Comparison of ENCODE assay signal across 9 mouse cellular contexts in the genomic region with DNA sequence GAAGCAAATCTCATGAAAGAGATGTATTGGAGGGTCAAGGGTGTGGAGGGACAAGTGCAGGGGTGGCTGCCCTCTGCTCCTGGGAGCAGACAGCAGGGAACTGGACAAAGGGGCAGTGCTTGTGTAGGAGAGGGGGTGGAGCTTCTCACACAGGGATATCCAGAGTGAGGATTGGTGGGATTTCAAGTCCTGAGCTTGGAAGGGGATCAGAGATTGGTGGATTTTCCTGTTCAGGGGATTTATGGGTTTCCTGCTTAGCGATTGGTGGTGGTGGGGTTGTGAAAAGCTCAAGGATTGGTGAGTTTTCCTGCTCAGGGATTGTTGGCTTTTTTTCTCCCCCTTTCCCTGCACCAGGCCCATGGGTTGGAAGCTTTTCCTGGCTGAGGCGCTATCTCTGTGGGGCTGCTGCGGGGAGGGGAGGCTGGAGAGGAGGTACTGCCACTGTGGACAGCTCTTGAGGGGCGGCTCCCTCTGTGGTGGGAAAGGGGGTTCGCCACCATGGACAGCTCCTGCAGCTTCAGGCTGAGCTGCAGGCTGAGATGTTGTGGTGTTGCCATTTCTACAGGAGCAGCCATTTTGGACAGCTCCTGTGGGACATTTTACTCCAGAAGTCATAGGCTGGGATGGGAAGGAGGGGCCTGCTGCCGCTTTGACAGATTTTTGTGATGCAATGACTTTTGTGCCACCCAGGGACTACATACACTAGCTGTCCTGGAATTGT. TPM values are rescaled to one million over a fixed set of nuclear protein-coding genes. Genes with fewer than 3 reads are reported as not detected.
DNase-seq lines count a peak whose midpoint lies in the region; ATAC-seq and TF ChIP-seq lines count a peak whose summit lies in the region.
"Had no signal": no experiment of that assay in that cellular context is flagged by ENCODE, and none has a peak within 500 bp of the region (broad histone marks: within the 10 kb centered on the region; RNA-seq: fewer than 3 reads in every experiment).

No protein-coding gene starts in this region.

- no peak overlapping the region for H3K27ac ChIP-seq in lung, embryonic 14.5 days (ENCODE audit: low read depth)
- H3K27ac ChIP-seq in kidney, postnatal 0 days = no peak overlapping the region
- H3K27ac ChIP-seq in midbrain, postnatal 0 days (ENCODE audit: low read depth, low read length) = no peak overlapping the region

- H3K4me1 ChIP-seq in lung, embryonic 14.5 days (ENCODE audit: insufficient read depth) = no peaks in the 10 kb centered on the region
- no peaks in the 10 kb centered on the region for H3K4me1 ChIP-seq in lung, adult 2 months (ENCODE audit: control insufficient read depth, insufficient read depth, low read length)
- no peaks in the 10 kb centered on the region for H3K4me1 ChIP-seq in kidney, postnatal 0 days (replicated peaks; ENCODE audit: insufficient read depth, low read length)
- H3K4me1 ChIP-seq in midbrain, postnatal 0 days (ENCODE audit: insufficient read depth, low read length) = no peaks in the 10 kb centered on the region

- POLR2A ChIA-PET in Patski (lab: Charles Lee) = no interaction called here

- no peaks in the 10 kb centered on the region for H3K36me3 ChIP-seq in lung, embryonic 14.5 days (ENCODE audit: insufficient read depth)
- no peaks in the 10 kb centered on the region for H3K36me3 ChIP-seq in kidney, postnatal 0 days (ENCODE audit: insufficient read depth, low read length)
- H3K36me3 ChIP-seq in midbrain, postnatal 0 days (ENCODE audit: insufficient read depth, low read length) = no peaks in the 10 kb centered on the region

- H3K9ac ChIP-seq in lung, embryonic 14.5 days = no peak overlapping the region
- no peak overlapping the region for H3K9ac ChIP-seq in kidney, postnatal 0 days (ENCODE audit: low read depth, low read length)
- H3K9ac ChIP-seq in midbrain, postnatal 0 days (replicated peaks; ENCODE audit: low read length, poor library complexity, severe bottlenecking) = no peak overlapping the region

- no peak overlapping the region for H3K4me3 ChIP-seq in lung, embryonic 14.5 days (ENCODE audit: low read depth, low read length)
- H3K4me3 ChIP-seq in lung, adult 2 months (replicated peaks; ENCODE audit: extremely low read depth, low read depth, low read length) = no peak overlapping the region
- H3K4me3 ChIP-seq in kidney, postnatal 0 days (replicated peaks; ENCODE audit: low read depth, low read length) = no peak overlapping the region
- no peak overlapping the region for H3K4me3 ChIP-seq in midbrain, postnatal 0 days (ENCODE audit: low read depth, low read length)

- DNase-seq in lung, embryonic 14.5 days = peak; percentile 90
- no peak for DNase-seq in lung, adult 2 months
- peak; percentile 33 for DNase-seq in Patski (ENCODE audit: low read depth, low spot score)
- DNase-seq in embryo, embryonic 10.5 days (ENCODE audit: low spot score) = peak; percentile 71
- DNase-seq in kidney, postnatal 0 days (ENCODE audit: low spot score) = peak; percentile 92
- peak; percentile 13 for DNase-seq in midbrain, postnatal 0 days (ENCODE audit: low spot score)
- DNase-seq in left cerebral cortex, adult 11 months (ENCODE audit: low spot score) = no peak
- DNase-seq in left cerebral cortex, adult 8-10 months (ENCODE audit: low spot score in 2 of 2) = no peak

- TF ChIP-seq POLR2A in lung, adult 2 months (IDR thresholded peaks at IDR 0.05; ENCODE audit: borderline replicate concordance, extremely low read depth, low read depth, low read length) = no peak

- no peaks in the 10 kb centered on the region for H3K27me3 ChIP-seq in lung, embryonic 14.5 days (ENCODE audit: insufficient read depth, low read length)
- no peaks in the 10 kb centered on the region for H3K27me3 ChIP-seq in Patski
- H3K27me3 ChIP-seq in kidney, postnatal 0 days (ENCODE audit: insufficient read depth, low read length) = no peaks in the 10 kb centered on the region
- no peaks in the 10 kb centered on the region for H3K27me3 ChIP-seq in midbrain, postnatal 0 days (ENCODE audit: insufficient read depth, low read length)

- no peak overlapping the region for H3K4me2 ChIP-seq in lung, embryonic 14.5 days
- H3K4me2 ChIP-seq in kidney, postnatal 0 days (ENCODE audit: low read length) = no peak overlapping the region
- H3K4me2 ChIP-seq in midbrain, postnatal 0 days (ENCODE audit: low read depth, low read length, poor library complexity, severe bottlenecking) = no peak overlapping the region

- no peak for TF ChIP-seq CTCF in lung, embryonic 14.5 days (IDR thresholded peaks at IDR 0.05; ENCODE audit: low read depth)
- TF ChIP-seq CTCF in lung, adult 2 months (IDR thresholded peaks at IDR 0.05; ENCODE audit: insufficient read depth, low read length) = no peak
- TF ChIP-seq CTCF in Patski (IDR thresholded peaks at IDR 0.05) = no peak
- TF ChIP-seq CTCF in kidney, postnatal 0 days (IDR thresholded peaks at IDR 0.05; ENCODE audit: low read depth) = peak; percentile 26; the same call in 1 of the 2 replicates
- no peak for TF ChIP-seq CTCF in midbrain, postnatal 0 days (IDR thresholded peaks at IDR 0.05)

- peak; percentile 97 for ATAC-seq in lung, embryonic 14.5 days (ENCODE audit: insufficient read depth)
- peak; percentile 79 for ATAC-seq in Patski
- ATAC-seq in kidney, postnatal 0 days (replicated peaks; ENCODE audit: low FRiP score, low read depth) = peak; percentile 65; the same call in 1 of the 2 replicates
- ATAC-seq in midbrain, postnatal 0 days (ENCODE audit: low FRiP score) = no peak

- in situ Hi-C loops in Patski (cut with MboI; ENCODE audit: low pct_unique_long_range_greater_than_20kb) = no loop called here

- CTCF ChIA-PET in Patski (lab: Charles Lee) = no interaction called here

- H3K9me3 ChIP-seq in lung, embryonic 14.5 days (ENCODE audit: low read depth, low read length) = no peaks in the 10 kb centered on the region
- H3K9me3 ChIP-seq in kidney, postnatal 0 days (replicated peaks; ENCODE audit: low read length) = no peaks in the 10 kb centered on the region
- no peaks in the 10 kb centered on the region for H3K9me3 ChIP-seq in midbrain, postnatal 0 days (ENCODE audit: low read length)

- 12% methylated on average over 6 of the region's 6 CpGs for WGBS in lung, embryonic 14.5 days
- WGBS in lung, adult 2 months = 18% methylated on average over 6 of the region's 6 CpGs
- WGBS in kidney, postnatal 0 days = 13% methylated on average over 6 of the region's 6 CpGs
- 24% methylated on average over 6 of the region's 6 CpGs for WGBS in midbrain, postnatal 0 days

RNA-seq across cellular contexts. Expression of gene Faiml, which starts 18.9 kb away (rescaled TPM):
- polyA plus RNA-seq in lung, embryonic 14.5 days (2014; fragmentation: Nextera tagmentation; extraction: Ambion mirVana) = not detected in 2 replicates
- not detected in 2 replicates for polyA plus RNA-seq in lung, adult 2 months (2012; rRNA removed)
- 0.18 TPM for polyA plus RNA-seq in Patski (2021)
- not detected in 2 replicates for polyA plus RNA-seq in kidney, postnatal 0 days (2015; fragmentation: Nextera tagmentation; extraction: Ambion mirVana)
- not detected in 2 replicates for total RNA-seq in midbrain, postnatal 0 days (2014; rRNA removed)
- polyA plus RNA-seq in midbrain, postnatal 0 days (2015; fragmentation: Nextera tagmentation; extraction: Ambion mirVana) = not detected in 2 replicates
- total RNA-seq in left cerebral cortex, adult 8-10 months (2022) = not detected
- polyA plus RNA-seq: gonadal fat pad, adult 2 months had no signal

RNA-seq across cellular contexts. Expression of gene Cep70, which starts 25.0 kb away (rescaled TPM):
- 31.4 and 34.8 TPM in 2 replicates for polyA plus RNA-seq in lung, embryonic 14.5 days (2014; fragmentation: Nextera tagmentation; extraction: Ambion mirVana)
- polyA plus RNA-seq in lung, adult 2 months (2012; rRNA removed) = 2.7 and 5.2 TPM in 2 replicates
- polyA plus RNA-seq in Patski (2021) = 9.1 TPM
- polyA plus RNA-seq in kidney, postnatal 0 days (2015; fragmentation: Nextera tagmentation; extraction: Ambion mirVana) = 21.9 and 22.1 TPM in 2 replicates
- total RNA-seq in midbrain, postnatal 0 days (2014; rRNA removed) = 31.8 and 36.6 TPM in 2 replicates
- polyA plus RNA-seq in midbrain, postnatal 0 days (2015; fragmentation: Nextera tagmentation; extraction: Ambion mirVana) = 43.4 and 50.8 TPM in 2 replicates
- 10 to 100 TPM; 23.9 to 26.4 (median 25.6) TPM for total RNA-seq in left cerebral cortex, adult 8-10 months (2022)

Comparison
In these comparisons a context has a peak if more than half of its experiments do, and no peak if none do; other contexts are left out.
1. DNase-seq: peak in lung, embryonic 14.5 days (single experiment), Patski (single experiment), embryo, embryonic 10.5 days (single experiment), kidney, postnatal 0 days (single experiment) and midbrain, postnatal 0 days (single experiment); none in lung, adult 2 months (single experiment), left cerebral cortex, adult 11 months (single experiment) and left cerebral cortex, adult 8-10 months (0 of 2).